Mouse (Mus musculus): ENCODE measurements around the gene Ikzf1. TPM values are rescaled to one million over a fixed set of nuclear protein-coding genes. Genes with fewer than 3 reads are reported as not detected.

Ikzf1 gene
- total RNA-seq, 1 experiment: 0.49 TPM

DNA sequence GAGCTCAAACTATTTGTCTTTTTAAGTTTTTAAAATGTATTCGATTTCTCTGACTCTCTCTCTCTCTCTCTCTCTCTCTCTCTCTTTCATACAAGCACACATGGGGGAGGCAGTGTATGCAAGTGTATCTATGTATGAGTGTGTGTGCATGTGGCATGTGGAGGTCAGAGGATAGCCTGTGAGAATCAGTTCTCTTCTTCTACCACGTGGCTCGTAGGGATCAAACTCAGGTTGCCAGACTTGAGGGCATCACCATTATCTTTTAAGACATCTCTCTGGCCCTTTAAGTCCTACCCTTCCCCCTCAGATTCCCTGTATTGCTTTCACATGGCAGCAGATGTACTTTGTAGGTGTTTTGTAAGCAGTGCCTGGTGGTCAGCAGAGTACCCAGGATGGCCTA is 12.0 kb downstream of the Ikzf1 start:
- H3K27ac ChIP-seq (ENCODE audit: insufficient read depth, low read depth, low read length, poor library complexity, severe bottlenecking): no peak overlapping the region
- no peaks in the 10 kb centered on the region for H3K9me3 ChIP-seq (ENCODE audit: control insufficient read depth, insufficient read depth, low read depth, low read length)
- no peak for DNase-seq (ENCODE audit: low read depth, low spot score)
- H3K9ac ChIP-seq (ENCODE audit: insufficient read depth, low read depth, low read length, poor library complexity, severe bottlenecking): no peak overlapping the region
- TF ChIP-seq MAFK (IDR thresholded peaks at IDR 0.05; ENCODE audit: insufficient read depth, low read depth, low read length) (no peak), HCFC1 (IDR thresholded peaks at IDR 0.05; ENCODE audit: borderline replicate concordance, insufficient read depth, low read length) (no peak), ZC3H11A (IDR thresholded peaks at IDR 0.05; ENCODE audit: borderline replicate concordance, low read depth, low read length) (no peak), ZNF384 (IDR thresholded peaks at IDR 0.05; ENCODE audit: low read depth, low read length) (no peak), CHD2 (IDR thresholded peaks at IDR 0.05; ENCODE audit: low read depth, low read length) (no peak)
- in situ Hi-C loops (cut with MboI; ENCODE audit: low sequenced_read_pairs in 2 of 2, unreplicated experiment in 2 of 2): no loop called here
- H3K4me3 ChIP-seq (ENCODE audit: insufficient read depth in 1 of 2, low read depth in 1 of 2, low read length in 2 of 2, poor library complexity in 1 of 2, severe bottlenecking in 1 of 2): no peak overlapping the region
- H3K4me1 ChIP-seq (ENCODE audit: control insufficient read depth in 2 of 2, insufficient read depth in 2 of 2, low read length in 2 of 2, poor library complexity in 1 of 2): no peaks in the 10 kb centered on the region
- no peaks in the 10 kb centered on the region for H3K36me3 ChIP-seq (ENCODE audit: control insufficient read depth, insufficient read depth, low read length, poor library complexity, severe bottlenecking)

DNA sequence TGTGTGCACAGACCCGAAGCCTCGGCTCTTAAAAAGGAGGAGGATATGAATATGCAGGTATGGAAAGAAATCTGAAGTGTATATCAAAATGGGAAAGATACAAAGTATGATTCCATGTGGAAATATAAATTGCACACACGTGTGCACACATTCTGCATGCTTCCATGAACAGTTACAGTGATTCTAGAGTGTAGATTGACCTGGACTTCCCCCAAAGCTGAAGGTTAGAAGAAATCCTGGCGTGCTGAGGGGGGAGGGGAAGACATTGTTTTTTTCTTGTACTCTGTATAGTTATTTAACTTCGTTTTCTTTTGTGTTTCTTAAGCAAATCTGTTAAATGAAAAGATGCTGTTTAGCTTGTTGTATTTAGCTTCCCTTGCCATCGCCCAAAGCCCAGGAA is 16.6 kb downstream of the Ikzf1 start:
- H3K9ac ChIP-seq (ENCODE audit: insufficient read depth, low read depth, low read length, poor library complexity, severe bottlenecking): no peak overlapping the region
- no peak for TF ChIP-seq CHD2 (IDR thresholded peaks at IDR 0.05; ENCODE audit: low read depth, low read length)
- TF ChIP-seq HCFC1 (IDR thresholded peaks at IDR 0.05; ENCODE audit: borderline replicate concordance, insufficient read depth, low read length): no peak
- no peak for TF ChIP-seq ZC3H11A (IDR thresholded peaks at IDR 0.05; ENCODE audit: borderline replicate concordance, low read depth, low read length)
- no peak for TF ChIP-seq ZNF384 (IDR thresholded peaks at IDR 0.05; ENCODE audit: low read depth, low read length)
- no peaks in the 10 kb centered on the region for H3K9me3 ChIP-seq (ENCODE audit: control insufficient read depth, insufficient read depth, low read depth, low read length)
- H3K4me1 ChIP-seq (ENCODE audit: control insufficient read depth in 2 of 2, insufficient read depth in 2 of 2, low read length in 2 of 2, poor library complexity in 1 of 2): no peaks in the 10 kb centered on the region
- DNase-seq (ENCODE audit: low read depth, low spot score): no peak
- H3K27ac ChIP-seq (ENCODE audit: insufficient read depth, low read depth, low read length, poor library complexity, severe bottlenecking): no peak overlapping the region
- H3K36me3 ChIP-seq (ENCODE audit: control insufficient read depth, insufficient read depth, low read length, poor library complexity, severe bottlenecking): no peaks in the 10 kb centered on the region
- in situ Hi-C loops (cut with MboI; ENCODE audit: low sequenced_read_pairs in 2 of 2, unreplicated experiment in 2 of 2): no loop called here
- H3K4me3 ChIP-seq (ENCODE audit: insufficient read depth in 1 of 2, low read depth in 1 of 2, low read length in 2 of 2, poor library complexity in 1 of 2, severe bottlenecking in 1 of 2): no peak overlapping the region

DNA sequence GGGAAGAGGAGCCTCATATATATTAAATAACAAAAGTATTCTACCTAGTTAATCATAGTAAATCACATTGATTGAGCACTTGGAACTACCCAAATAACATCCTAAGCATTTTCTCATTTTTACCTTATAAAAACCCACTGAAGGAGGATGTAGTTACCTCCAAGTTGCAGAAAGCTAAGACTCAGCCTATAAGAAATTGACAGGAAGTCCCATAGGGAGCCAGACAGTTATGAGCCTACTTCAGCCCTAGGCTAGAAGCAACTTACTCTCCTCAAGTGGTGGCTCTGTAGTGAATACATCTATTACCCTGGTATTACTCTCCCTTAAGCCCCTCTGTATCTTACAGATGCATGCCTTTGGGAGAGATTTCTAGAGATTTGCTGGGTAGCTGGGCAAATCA is 19.0 kb downstream of the Ikzf1 start:
- no peak for DNase-seq (ENCODE audit: low read depth, low spot score)
- in situ Hi-C loops (cut with MboI; ENCODE audit: low sequenced_read_pairs in 2 of 2, unreplicated experiment in 2 of 2): no loop called here
- no peak overlapping the region for H3K4me3 ChIP-seq (ENCODE audit: insufficient read depth in 1 of 2, low read depth in 1 of 2, low read length in 2 of 2, poor library complexity in 1 of 2, severe bottlenecking in 1 of 2)
- no peaks in the 10 kb centered on the region for H3K4me1 ChIP-seq (ENCODE audit: control insufficient read depth in 2 of 2, insufficient read depth in 2 of 2, low read length in 2 of 2, poor library complexity in 1 of 2)
- no peaks in the 10 kb centered on the region for H3K9me3 ChIP-seq (ENCODE audit: control insufficient read depth, insufficient read depth, low read depth, low read length)
- no peak overlapping the region for H3K27ac ChIP-seq (ENCODE audit: insufficient read depth, low read depth, low read length, poor library complexity, severe bottlenecking)
- H3K9ac ChIP-seq (ENCODE audit: insufficient read depth, low read depth, low read length, poor library complexity, severe bottlenecking): no peak overlapping the region
- no peak for TF ChIP-seq CHD2 (IDR thresholded peaks at IDR 0.05; ENCODE audit: low read depth, low read length)
- TF ChIP-seq HCFC1 (IDR thresholded peaks at IDR 0.05; ENCODE audit: borderline replicate concordance, insufficient read depth, low read length): no peak
- no peak for TF ChIP-seq ZNF384 (IDR thresholded peaks at IDR 0.05; ENCODE audit: low read depth, low read length)
- no peak for TF ChIP-seq MAFK (IDR thresholded peaks at IDR 0.05; ENCODE audit: insufficient read depth, low read depth, low read length)
- no peak for TF ChIP-seq ZC3H11A (IDR thresholded peaks at IDR 0.05; ENCODE audit: borderline replicate concordance, low read depth, low read length)
- H3K36me3 ChIP-seq (ENCODE audit: control insufficient read depth, insufficient read depth, low read length, poor library complexity, severe bottlenecking): no peaks in the 10 kb centered on the region

DNA sequence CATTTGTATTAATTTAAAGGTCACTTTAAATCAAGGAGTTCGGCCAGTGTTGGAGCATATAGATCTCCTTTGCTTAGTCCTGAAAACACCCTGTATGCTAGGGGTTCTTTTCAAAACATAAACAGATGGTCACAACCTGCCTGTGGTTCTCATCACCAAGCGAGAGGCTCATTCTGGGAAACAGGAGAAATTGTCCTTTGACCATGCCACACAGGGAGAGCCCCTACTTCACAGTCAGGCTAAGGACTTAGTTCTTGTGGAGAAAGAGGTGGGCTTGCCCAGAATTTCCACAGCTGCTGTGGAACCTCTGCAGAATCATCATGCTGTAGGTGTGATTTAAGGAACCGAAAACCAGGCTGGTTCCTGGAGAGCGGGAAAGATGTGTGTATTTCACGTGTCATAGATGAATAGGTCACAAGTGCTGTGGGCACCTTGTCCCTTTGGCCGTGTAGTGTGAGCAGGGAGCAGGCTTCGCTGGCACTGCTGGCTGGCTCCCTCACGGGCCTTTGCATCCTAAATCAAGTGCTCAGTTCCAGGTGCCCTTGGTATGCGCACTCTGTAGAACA is 23.4 kb downstream of the Ikzf1 start:
- H3K27ac ChIP-seq (ENCODE audit: insufficient read depth, low read depth, low read length, poor library complexity, severe bottlenecking): no peak overlapping the region
- H3K4me3 ChIP-seq (ENCODE audit: insufficient read depth in 1 of 2, low read depth in 1 of 2, low read length in 2 of 2, poor library complexity in 1 of 2, severe bottlenecking in 1 of 2): no peak overlapping the region
- no peaks in the 10 kb centered on the region for H3K36me3 ChIP-seq (ENCODE audit: control insufficient read depth, insufficient read depth, low read length, poor library complexity, severe bottlenecking)
- H3K9ac ChIP-seq (ENCODE audit: insufficient read depth, low read depth, low read length, poor library complexity, severe bottlenecking): no peak overlapping the region
- in situ Hi-C loops (cut with MboI; ENCODE audit: low sequenced_read_pairs in 2 of 2, unreplicated experiment in 2 of 2): no loop called here
- DNase-seq (ENCODE audit: low read depth, low spot score): no peak
- H3K4me1 ChIP-seq (ENCODE audit: control insufficient read depth in 2 of 2, insufficient read depth in 2 of 2, low read length in 2 of 2, poor library complexity in 1 of 2): no peaks in the 10 kb centered on the region
- H3K9me3 ChIP-seq (ENCODE audit: control insufficient read depth, insufficient read depth, low read depth, low read length): no peaks in the 10 kb centered on the region
- no peak for TF ChIP-seq MAFK (IDR thresholded peaks at IDR 0.05; ENCODE audit: insufficient read depth, low read depth, low read length)
- TF ChIP-seq CHD2 (IDR thresholded peaks at IDR 0.05; ENCODE audit: low read depth, low read length): no peak
- TF ChIP-seq ZNF384 (IDR thresholded peaks at IDR 0.05; ENCODE audit: low read depth, low read length): no peak
- TF ChIP-seq HCFC1 (IDR thresholded peaks at IDR 0.05; ENCODE audit: borderline replicate concordance, insufficient read depth, low read length): no peak
- no peak for TF ChIP-seq ZC3H11A (IDR thresholded peaks at IDR 0.05; ENCODE audit: borderline replicate concordance, low read depth, low read length)

DNA sequence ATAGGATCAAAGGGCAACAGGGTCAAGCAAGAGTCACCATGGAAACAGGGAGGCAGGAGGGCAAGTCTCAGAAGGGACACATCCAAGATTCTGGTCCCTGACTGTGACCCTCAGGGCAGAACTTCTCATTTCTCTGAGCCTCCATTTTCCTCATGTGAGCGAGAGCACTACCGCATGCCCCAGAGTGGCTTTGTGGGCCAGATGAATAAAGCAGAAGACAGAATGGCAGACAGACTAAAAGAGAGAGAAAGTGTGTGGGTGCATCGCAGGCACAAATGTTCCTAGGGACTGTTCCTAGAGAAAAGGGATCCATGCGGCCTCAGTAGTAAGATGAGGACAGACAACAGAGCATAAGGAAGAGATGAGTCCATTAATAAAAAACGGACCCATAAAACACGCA is 24.5 kb downstream of the Ikzf1 start:
- Histone ChIP-seq H3K9ac (ENCODE audit: insufficient read depth, low read depth, low read length, poor library complexity, severe bottlenecking) (no peak overlapping the region), H3K36me3 (ENCODE audit: control insufficient read depth, insufficient read depth, low read length, poor library complexity, severe bottlenecking) (no peaks in the 10 kb centered on the region), H3K9me3 (ENCODE audit: control insufficient read depth, insufficient read depth, low read depth, low read length) (no peaks in the 10 kb centered on the region), H3K4me3 (ENCODE audit: insufficient read depth in 1 of 2, low read depth in 1 of 2, low read length in 2 of 2, poor library complexity in 1 of 2, severe bottlenecking in 1 of 2) (no peak overlapping the region), H3K4me1 (ENCODE audit: control insufficient read depth in 2 of 2, insufficient read depth in 2 of 2, low read length in 2 of 2, poor library complexity in 1 of 2) (no peaks in the 10 kb centered on the region), H3K27ac (ENCODE audit: insufficient read depth, low read depth, low read length, poor library complexity, severe bottlenecking) (no peak overlapping the region)
- in situ Hi-C loops (cut with MboI; ENCODE audit: low sequenced_read_pairs in 2 of 2, unreplicated experiment in 2 of 2): no loop called here
- no peak for DNase-seq (ENCODE audit: low read depth, low spot score)
- TF ChIP-seq HCFC1 (IDR thresholded peaks at IDR 0.05; ENCODE audit: borderline replicate concordance, insufficient read depth, low read length): no peak
- TF ChIP-seq CHD2 (IDR thresholded peaks at IDR 0.05; ENCODE audit: low read depth, low read length): no peak
- no peak for TF ChIP-seq MAFK (IDR thresholded peaks at IDR 0.05; ENCODE audit: insufficient read depth, low read depth, low read length)
- TF ChIP-seq ZNF384 (IDR thresholded peaks at IDR 0.05; ENCODE audit: low read depth, low read length): no peak

All from ES-E14 (cell line).